Mouse (Mus musculus) limb, embryonic 13.5 days (tissue): ENCODE results near the gene G530012D18Rik. TPM values are rescaled to one million over a fixed set of nuclear protein-coding genes. Genes with fewer than 3 reads are reported as not detected.
"Not testable (repeated sequence)": the region's sequence is repeated elsewhere in the genome, so short reads cannot be mapped to it uniquely, and the experiment has no call there.

ENCODE experiments used
- ATAC-seq: fragments of 200-750 bp; cut with Nextera tagmentation; 2 replicates; pipeline ENCODE4 v1.8.0; 2017; ENCODE audit warnings: low read depth, moderate number of reproducible peaks, moderate TSS enrichment; ENCODE audit not compliant: low FRiP score
- H3K27ac ChIP-seq: fragments of 300-500 bp; sonication (generic); 2 replicates; pipeline ENCODE4 v1.5.1; 2015; ENCODE audit warnings: inconsistent platforms, mild to moderate bottlenecking, moderate library complexity
- H3K27me3 ChIP-seq: fragments of 300-500 bp; sonication (generic); 2 replicates; pipeline ENCODE4 v1.6.1; 2015; ENCODE audit warnings: mild to moderate bottlenecking, inconsistent platforms
- H3K36me3 ChIP-seq: fragments of 300-500 bp; sonication (generic); 2 replicates; pipeline ENCODE4 v1.6.1; 2015; ENCODE audit warnings: inconsistent platforms, mild to moderate bottlenecking, moderate library complexity
- H3K4me1 ChIP-seq: fragments of 300-500 bp; sonication (generic); 2 replicates; pipeline ENCODE4 v1.6.1; 2015; ENCODE audit warnings: inconsistent platforms
- H3K4me2 ChIP-seq: fragments of 300-500 bp; sonication (generic); replicated peaks from 2 replicates; pipeline ENCODE4 v1.6.1; 2015; ENCODE audit warnings: inconsistent platforms, mild to moderate bottlenecking, moderate library complexity
- H3K4me3 ChIP-seq: fragments of 300-500 bp; sonication (generic); 2 replicates; pipeline ENCODE4 v1.5.1; 2015; ENCODE audit warnings: moderate library complexity, mild to moderate bottlenecking, inconsistent platforms
- H3K9ac ChIP-seq: fragments of 300-500 bp; sonication (generic); 2 replicates; pipeline ENCODE4 v1.6.1; 2015; ENCODE audit warnings: mild to moderate bottlenecking, inconsistent platforms
- H3K9me3 ChIP-seq: fragments of 300-500 bp; sonication (generic); 2 replicates; pipeline ENCODE4 v1.6.1; 2016; ENCODE audit warnings: inconsistent platforms
- WGBS: fragments of 180-500 bp; shearing (Covaris S2); methylation state at CpG from one replicate; pipeline ENCODE4 v1.1.7; 2015; 5-methylcytosine and 5-hydroxymethylcytosine counted together
- polyA plus RNA-seq: library from polyadenylated mRNA; unstranded; fragments of >200 nt; fragmentation: Nextera tagmentation; extraction: Ambion mirVana; gene quantifications from 2 replicates; pipeline ENCODE4 v1.2.1, GENCODE M21; 2015

G530012D18Rik gene
- polyA plus RNA-seq = not detected in 2 replicates

GRCm38 (mm10) chr1:85575376-85575775 lies at the start of gene G530012D18Rik:
Gene G530012D18Rik (plus strand): TSS chr1:85575676.
- H3K4me3 ChIP-seq, ATAC-seq, H3K4me1 ChIP-seq, H3K9me3 ChIP-seq, H3K4me2 ChIP-seq, H3K36me3 ChIP-seq, H3K9ac ChIP-seq, H3K27me3 ChIP-seq, H3K27ac ChIP-seq: not testable (repeated sequence)
- WGBS = 63% methylated on average over 2 of the region's 3 CpGs

- 64% methylated on average over 3 of the region's 3 CpGs for WGBS
- ATAC-seq, H3K9me3 ChIP-seq: not testable (repeated sequence)
Measured at GRCm38 (mm10) chr1:85526401-85526800, 49.1 kb upstream of the G530012D18Rik start.

GRCm38 (mm10) chr1:85528451-85529110 lies 46.9 kb upstream of the G530012D18Rik start:
- WGBS = 79% methylated on average over 13 of the region's 15 CpGs
- not testable (repeated sequence) for H3K4me1 ChIP-seq, H3K4me2 ChIP-seq, H3K36me3 ChIP-seq, H3K9me3 ChIP-seq, H3K9ac ChIP-seq, ATAC-seq, H3K27ac ChIP-seq, H3K27me3 ChIP-seq, H3K4me3 ChIP-seq

More at GRCm38 (mm10) chr1:85526401-85526800, 49.1 kb upstream of the G530012D18Rik start:
- not testable (repeated sequence) for H3K36me3 ChIP-seq, H3K4me1 ChIP-seq, H3K4me3 ChIP-seq, H3K27ac ChIP-seq, H3K4me2 ChIP-seq, H3K9ac ChIP-seq, H3K27me3 ChIP-seq

GRCm38 (mm10) chr1:85543818-85544217 lies 31.7 kb upstream of the G530012D18Rik start:
- H3K4me1 ChIP-seq, H3K36me3 ChIP-seq, H3K27me3 ChIP-seq, H3K9ac ChIP-seq, H3K27ac ChIP-seq, H3K9me3 ChIP-seq, H3K4me3 ChIP-seq, ATAC-seq, H3K4me2 ChIP-seq: not testable (repeated sequence)
- 68% methylated on average over 4 of the region's 4 CpGs for WGBS

GRCm38 (mm10) chr1:85546442-85546841 lies 29.0 kb upstream of the G530012D18Rik start:
- H3K27me3 ChIP-seq, H3K36me3 ChIP-seq, H3K9ac ChIP-seq, ATAC-seq, H3K27ac ChIP-seq, H3K4me1 ChIP-seq, H3K9me3 ChIP-seq, H3K4me2 ChIP-seq, H3K4me3 ChIP-seq: not testable (repeated sequence)

GRCm38 (mm10) chr1:85555261-85555660 lies 20.2 kb upstream of the G530012D18Rik start:
- not testable (repeated sequence) for ATAC-seq, H3K9me3 ChIP-seq, H3K4me1 ChIP-seq, H3K4me2 ChIP-seq, H3K27me3 ChIP-seq, H3K27ac ChIP-seq, H3K9ac ChIP-seq, H3K36me3 ChIP-seq, H3K4me3 ChIP-seq
- 80% methylated on average over 4 of the region's 4 CpGs for WGBS

- not testable (repeated sequence) for H3K36me3 ChIP-seq, H3K9me3 ChIP-seq, H3K27ac ChIP-seq, H3K27me3 ChIP-seq, H3K4me2 ChIP-seq, ATAC-seq, H3K4me3 ChIP-seq, H3K4me1 ChIP-seq, H3K9ac ChIP-seq
- 68% methylated on average over 4 of the region's 4 CpGs for WGBS
Measured at GRCm38 (mm10) chr1:85573554-85573953, 1.9 kb upstream of the G530012D18Rik start.

- H3K9ac ChIP-seq, ATAC-seq, H3K27me3 ChIP-seq, H3K4me3 ChIP-seq, H3K4me1 ChIP-seq, H3K36me3 ChIP-seq, H3K27ac ChIP-seq, H3K9me3 ChIP-seq, H3K4me2 ChIP-seq: not testable (repeated sequence)
- 67% methylated on average over 3 of the region's 3 CpGs for WGBS
Measured at GRCm38 (mm10) chr1:85578372-85579010, 3.0 kb downstream of the G530012D18Rik start.

- 70% methylated on average over 6 of the region's 7 CpGs for WGBS
- not testable (repeated sequence) for H3K27me3 ChIP-seq
Measured at GRCm38 (mm10) chr1:85579199-85580147, 4.0 kb downstream of the G530012D18Rik start.

GRCm38 (mm10) chr1:85580148-85580534 lies 4.7 kb downstream of the G530012D18Rik start:
- not testable (repeated sequence) for ATAC-seq, H3K27ac ChIP-seq, H3K36me3 ChIP-seq, H3K9ac ChIP-seq, H3K9me3 ChIP-seq, H3K4me3 ChIP-seq, H3K4me2 ChIP-seq, H3K4me1 ChIP-seq, H3K27me3 ChIP-seq
- 77% methylated on average over 3 of the region's 4 CpGs for whole genome bisulfite sequencing

More at GRCm38 (mm10) chr1:85579199-85580147, 4.0 kb downstream of the G530012D18Rik start:
- H3K4me1 ChIP-seq, H3K27ac ChIP-seq, H3K9me3 ChIP-seq, ATAC-seq, H3K36me3 ChIP-seq, H3K9ac ChIP-seq, H3K4me3 ChIP-seq, H3K4me2 ChIP-seq: not testable (repeated sequence)

GRCm38 (mm10) chr1:85580578-85580977 lies 5.1 kb downstream of the G530012D18Rik start:
- not testable (repeated sequence) for H3K9me3 ChIP-seq, H3K27me3 ChIP-seq, H3K4me3 ChIP-seq, H3K9ac ChIP-seq, ATAC-seq, H3K4me2 ChIP-seq, H3K27ac ChIP-seq, H3K4me1 ChIP-seq, H3K36me3 ChIP-seq
- 48% methylated on average over 3 of the region's 3 CpGs for WGBS

- H3K36me3 ChIP-seq, H3K4me3 ChIP-seq, ATAC-seq, H3K9me3 ChIP-seq, H3K27ac ChIP-seq, H3K4me2 ChIP-seq, H3K4me1 ChIP-seq, H3K27me3 ChIP-seq, H3K9ac ChIP-seq: not testable (repeated sequence)
- 31% methylated on average over 5 of the region's 5 CpGs for WGBS
Measured at GRCm38 (mm10) chr1:85581518-85581917, 6.0 kb downstream of the G530012D18Rik start.
